ENCODE assay signal across 25 mouse cellular contexts in the genomic region with DNA sequence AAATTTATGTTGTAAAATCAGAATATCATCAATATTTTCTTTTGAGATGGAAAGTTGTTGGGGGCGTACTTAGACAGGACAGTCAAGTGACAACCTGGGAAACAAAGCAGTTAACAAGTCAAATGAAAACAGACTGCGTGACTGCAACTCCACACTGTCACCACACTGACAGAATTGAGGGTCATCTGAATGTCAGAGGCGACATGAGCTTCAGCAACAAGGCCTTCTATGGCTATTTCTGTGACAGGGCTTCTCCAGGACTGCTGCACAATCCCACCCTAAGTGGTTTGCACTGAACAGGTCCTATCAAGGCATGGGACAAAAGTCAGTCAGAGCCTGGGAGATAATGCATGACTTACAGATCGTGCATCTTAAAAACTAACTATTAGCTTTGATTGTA.
A peak's percentile ranks its signal among the peaks of the same experiment; 100 is the strongest.
DNase-seq lines count a peak whose midpoint lies in the region; ATAC-seq lines count a peak whose summit lies in the region.
"Had no signal": no experiment of that assay in that cellular context is flagged by ENCODE, and none has a peak within 500 bp of the region (broad histone marks: within the 10 kb centered on the region; RNA-seq: fewer than 3 reads in every experiment).

No protein-coding gene starts in this region.

- intact Hi-C loops in heart, postnatal 36 days (cut with DNase I): no loop called here
- intact Hi-C loops in heart, postnatal 14 days (cut with DNase I): no loop called here

- H3K9ac ChIP-seq in heart, embryonic 12.5 days: no peak overlapping the region
- no peak overlapping the region for H3K9ac ChIP-seq in heart, embryonic 15.5 days
- H3K9ac ChIP-seq: forebrain, embryonic 13.5 days; hindbrain, embryonic 14.5 days had no signal

- 46% methylated on average over 4 of the region's 4 CpGs for WGBS in heart, embryonic 12.5 days
- 53% methylated on average over 4 of the region's 4 CpGs for WGBS in heart, embryonic 15.5 days

- peak; percentile 76 for DNase-seq in heart, adult 11 months
- DNase-seq in heart, postnatal 36 days: no peak
- no peak for DNase-seq in heart, adult 8-10 months (ENCODE audit: low spot score)
- no peak for DNase-seq in heart, postnatal 14 days
- DNase-seq in retina, embryonic 14.5 days (ENCODE audit: low spot score): no peak
- DNase-seq: adrenal gland, postnatal 10 days; adrenal gland, postnatal 36 days; cerebellum, adult 18-20 months; cerebellum, adult 9-10 months; cerebellum, postnatal 14 days; gastrocnemius, postnatal 10 days; gastrocnemius, postnatal 36 days; kidney, adult 18-20 months; kidney, adult 9 months had no signal

- H3K4me3 ChIP-seq in heart, embryonic 12.5 days: no peak overlapping the region
- no peak overlapping the region for H3K4me3 ChIP-seq in heart, embryonic 15.5 days
- H3K4me3 ChIP-seq: forebrain, embryonic 10.5 days; forebrain, embryonic 13.5 days had no signal

- H3K27me3 ChIP-seq in heart, embryonic 12.5 days (replicated peaks): no peaks in the 10 kb centered on the region
- H3K27me3 ChIP-seq in heart, embryonic 15.5 days: no peaks in the 10 kb centered on the region
- H3K27me3 ChIP-seq: forebrain, embryonic 13.5 days had no signal

- H3K9me3 ChIP-seq in heart, embryonic 12.5 days (replicated peaks): no peaks in the 10 kb centered on the region
- no peaks in the 10 kb centered on the region for H3K9me3 ChIP-seq in heart, embryonic 15.5 days (replicated peaks)
- H3K9me3 ChIP-seq: forebrain, embryonic 10.5 days; forebrain, embryonic 13.5 days had no signal

- H3K27ac ChIP-seq in heart, embryonic 12.5 days (ENCODE audit: poor library complexity, severe bottlenecking): peak overlapping the region; percentile 86; the same call in 1 of the 2 replicates
- H3K27ac ChIP-seq in heart, embryonic 15.5 days: peak overlapping the region; percentile 75
- H3K27ac ChIP-seq: forebrain, embryonic 10.5 days; forebrain, embryonic 13.5 days; hindbrain, embryonic 14.5 days; hindbrain, postnatal 0 days had no signal

- H3K4me2 ChIP-seq in heart, embryonic 12.5 days: no peak overlapping the region
- H3K4me2 ChIP-seq in heart, embryonic 15.5 days: no peak overlapping the region
- H3K4me2 ChIP-seq: forebrain, embryonic 13.5 days; hindbrain, embryonic 14.5 days had no signal

- peaks cover 62% of the 10 kb centered on the region for H3K36me3 ChIP-seq in heart, embryonic 12.5 days
- H3K36me3 ChIP-seq in heart, embryonic 15.5 days: peaks cover 50% of the 10 kb centered on the region

- peak; percentile 79; the same call in 1 of the 2 replicates for ATAC-seq in heart, embryonic 12.5 days (ENCODE audit: insufficient number of reproducible peaks, low FRiP score)
- peak; percentile 86 for ATAC-seq in heart, embryonic 15.5 days (replicated peaks; ENCODE audit: insufficient number of reproducible peaks, insufficient read depth, low FRiP score, low read depth)
- no peak for ATAC-seq in megakaryocyte progenitor cell, adult 5-6 weeks (replicated peaks; ENCODE audit: poor library complexity)
- ATAC-seq: activated CD4-positive, CD25-positive, alpha-beta regulatory T cell, adult 4 months; forebrain, embryonic 13.5 days; forebrain, embryonic 16.5 days; hindbrain, postnatal 0 days; inflammation-experienced regulatory T-cells, adult 6 months; intestine, embryonic 16.5 days had no signal

- no peaks in the 10 kb centered on the region for H3K4me1 ChIP-seq in heart, embryonic 12.5 days (replicated peaks)
- H3K4me1 ChIP-seq in heart, embryonic 15.5 days (replicated peaks): no peaks in the 10 kb centered on the region
- H3K4me1 ChIP-seq: forebrain, embryonic 10.5 days; forebrain, embryonic 13.5 days had no signal
